Mouse (Mus musculus) heart, postnatal 14 days (tissue): ENCODE measurements around the gene Akirin2. TPM values are rescaled to one million over a fixed set of nuclear protein-coding genes. Genes with fewer than 3 reads are reported as not detected.
"Not testable (repeated sequence)": the region's sequence is repeated elsewhere in the genome, so short reads cannot be mapped to it uniquely, and the experiment has no call there.

Experiments used
- DNase-seq, 2 experiments: peaks; one replicate each; pipeline ENCODE4 v3.0.0; 2021 to 2022
- intact Hi-C: fragments of 180-260 bp; cut with DNase I; formaldehyde crosslinking; loops from one replicate; pipeline ENCODE4 v1.15.1; 2025
- long read RNA-seq, 2 experiments: library from polyadenylated mRNA; stranded (forward); transcript quantifications; one replicate each; pipeline ENCODE4 v2.0.0; 2021
- total RNA-seq, 2 experiments: library from RNA; stranded (reverse); gene quantifications; 2 replicates each; pipeline ENCODE4 v1.2.3; 2021

Akirin2 gene
- total RNA-seq: 10 to 100 TPM; 55.5 to 56.6 TPM
- long read RNA-seq, experiment 1, transcript Akirin2-201 (5 exons, 1,397 nt): major isoform, 64 of 67 reads
- long read RNA-seq, experiment 1, partial matches to known transcripts: 1 of 67 reads
- long read RNA-seq, experiment 1, other reads (novel, unspliced or antisense): 2 of 67 reads
- long read RNA-seq, experiment 2, transcript Akirin2-201 (5 exons, 1,397 nt): major isoform, 40 of 41 reads
- long read RNA-seq, experiment 2, partial matches to known transcripts: 0 of 41 reads
- long read RNA-seq, experiment 2, other reads (novel, unspliced or antisense): 1 of 41 reads

GRCm38 (mm10) chr4:34550748-34551097 is at the start of gene Akirin2:
Gene Akirin2, plus strand, starts transcription at chr4:34550937.
- no peak for DNase-seq
- intact Hi-C loops: loop anchor here (2.0 kb wide), 1 partner anchor 60 kb away; no protein-coding TSS in a partner anchor

- DNase-seq: no peak
- intact Hi-C loops: no loop called here
Observed at GRCm38 (mm10) chr4:34510305-34510704, 40.4 kb upstream of the Akirin2 start.

GRCm38 (mm10) chr4:34522846-34523245 is 27.9 kb upstream of the Akirin2 start:
- intact Hi-C loops: no loop called here
- DNase-seq: peak; percentile 3 to 30

- no peak for DNase-seq
- intact Hi-C loops: no loop called here
Observed at GRCm38 (mm10) chr4:34523586-34523985, 27.2 kb upstream of the Akirin2 start.

- intact Hi-C loops: no loop called here
- DNase-seq: no peak
Observed at GRCm38 (mm10) chr4:34526771-34527170, 24.0 kb upstream of the Akirin2 start.

- no peak for DNase-seq
- intact Hi-C loops: no loop called here
Observed at GRCm38 (mm10) chr4:34528430-34529100, 22.2 kb upstream of the Akirin2 start.

GRCm38 (mm10) chr4:34529379-34529778 is 21.4 kb upstream of the Akirin2 start:
- no peak for DNase-seq
- intact Hi-C loops: no loop called here

GRCm38 (mm10) chr4:34529941-34530340 is 20.8 kb upstream of the Akirin2 start:
- intact Hi-C loops: no loop called here
- no peak for DNase-seq

GRCm38 (mm10) chr4:34549981-34550747 is 573 bp upstream of the Akirin2 start:
- intact Hi-C loops: loop anchor here (2.0 kb wide), 1 partner anchor 61 kb away; no protein-coding TSS in a partner anchor
- peak; percentile 96 for DNase-seq

GRCm38 (mm10) chr4:34551098-34551809 is 517 bp downstream of the Akirin2 start:
- peak; percentile 51 for DNase-seq
- intact Hi-C loops: loop anchor here (2.0 kb wide), 1 partner anchor 60 kb away; no protein-coding TSS in a partner anchor

GRCm38 (mm10) chr4:34551966-34552365 is 1.2 kb downstream of the Akirin2 start:
- intact Hi-C loops: loop anchor here (2.0 kb wide), 1 partner anchor 59 kb away; no protein-coding TSS in a partner anchor
- no peak for DNase-seq

GRCm38 (mm10) chr4:34554596-34554995 is 3.9 kb downstream of the Akirin2 start:
- intact Hi-C loops: no loop called here
- no peak for DNase-seq

- intact Hi-C loops: no loop called here
- no peak for DNase-seq
Observed at GRCm38 (mm10) chr4:34555604-34556003, 4.9 kb downstream of the Akirin2 start.

GRCm38 (mm10) chr4:34556183-34556582 is 5.4 kb downstream of the Akirin2 start:
- intact Hi-C loops: no loop called here
- no peak for DNase-seq

GRCm38 (mm10) chr4:34560971-34561370 is 10.2 kb downstream of the Akirin2 start:
- peak; percentile 23 to 31 for DNase-seq

GRCm38 (mm10) chr4:34566226-34566625 is 15.5 kb downstream of the Akirin2 start:
- intact Hi-C loops: no loop called here
- no peak for DNase-seq

More at GRCm38 (mm10) chr4:34560971-34561370, 10.2 kb downstream of the Akirin2 start:
- intact Hi-C loops: no loop called here

GRCm38 (mm10) chr4:34572876-34573275 is 22.1 kb downstream of the Akirin2 start:
- no peak for DNase-seq
- intact Hi-C loops: no loop called here

- DNase-seq: no peak
- intact Hi-C loops: no loop called here
Observed at GRCm38 (mm10) chr4:34577028-34577427, 26.3 kb downstream of the Akirin2 start.

GRCm38 (mm10) chr4:34579215-34579614 is 28.5 kb downstream of the Akirin2 start:
- no peak for DNase-seq
- intact Hi-C loops: no loop called here

GRCm38 (mm10) chr4:34581489-34581888 is 30.8 kb downstream of the Akirin2 start:
- intact Hi-C loops, DNase-seq: not testable (repeated sequence)
